Mouse (Mus musculus) ES-E14 (cell line): ENCODE results near the gene Lama2. TPM values are rescaled to one million over a fixed set of nuclear protein-coding genes. Genes with fewer than 3 reads are reported as not detected.

Experiments
- DNase-seq: peaks from one replicate; pipeline ENCODE4 v3.0.0-alpha.2; 2013; ENCODE audit warnings: low read depth, low spot score
- H3K27ac ChIP-seq: 2 replicates; pipeline ENCODE4 v1.5.1; 2012; ENCODE audit warnings: low read depth, mild to moderate bottlenecking, low read length, moderate library complexity, mixed read lengths; ENCODE audit not compliant: poor library complexity, insufficient read depth, severe bottlenecking
- H3K36me3 ChIP-seq: 2 replicates; pipeline ENCODE4 v1.6.1; 2012; ENCODE audit warnings: mild to moderate bottlenecking, low read length, moderate library complexity, mixed read lengths; ENCODE audit not compliant: control insufficient read depth, poor library complexity, insufficient read depth, severe bottlenecking
- H3K4me1 ChIP-seq, 2 experiments: fragments of 150-350 bp in 1 of 2; sonication (generic) in 1 of 2; 2 replicates each; pipeline ENCODE4 v1.6.1; 2012; ENCODE audit warnings: low read length in 2 of 2, mild to moderate bottlenecking in 1 of 2, mixed read lengths in 1 of 2; ENCODE audit not compliant: control insufficient read depth in 2 of 2, insufficient read depth in 2 of 2, poor library complexity in 1 of 2
- H3K4me3 ChIP-seq, 2 experiments: fragments of 150-350 bp in 1 of 2; sonication (generic) in 1 of 2; 2 replicates each; pipeline ENCODE4 v1.5.1; 2012; ENCODE audit warnings: low read length in 2 of 2, low read depth in 1 of 2, mild to moderate bottlenecking in 1 of 2, mixed read lengths in 1 of 2; ENCODE audit not compliant: insufficient read depth in 1 of 2, poor library complexity in 1 of 2, severe bottlenecking in 1 of 2
- H3K9ac ChIP-seq: 2 replicates; pipeline ENCODE4 v1.6.1; 2012; ENCODE audit warnings: low read depth, mild to moderate bottlenecking, low read length, mixed read lengths; ENCODE audit not compliant: poor library complexity, insufficient read depth, severe bottlenecking
- H3K9me3 ChIP-seq: fragments of 150-350 bp; sonication (generic); 2 replicates; pipeline ENCODE4 v1.6.1; 2012; ENCODE audit warnings: low read depth, mild to moderate bottlenecking, low read length; ENCODE audit not compliant: control insufficient read depth, insufficient read depth
- CHD2 ChIP-seq: IDR thresholded peaks from 2 replicates; pipeline ENCODE4 v1.6.1; 2014; ENCODE audit warnings: mild to moderate bottlenecking, low read depth, low read length, inconsistent platforms
- HCFC1 ChIP-seq: IDR thresholded peaks from 2 replicates; pipeline ENCODE4 v1.6.1; 2012; ENCODE audit warnings: low read length, inconsistent platforms, borderline replicate concordance; ENCODE audit not compliant: insufficient read depth
- MAFK ChIP-seq: IDR thresholded peaks from 2 replicates; pipeline ENCODE4 v1.6.1; 2014; ENCODE audit warnings: mild to moderate bottlenecking, low read depth, low read length, inconsistent platforms; ENCODE audit not compliant: insufficient read depth
- ZC3H11A ChIP-seq: IDR thresholded peaks from 2 replicates; pipeline ENCODE4 v1.6.1; 2012; ENCODE audit warnings: low read depth, mild to moderate bottlenecking, inconsistent platforms, low read length, borderline replicate concordance
- ZNF384 ChIP-seq: IDR thresholded peaks from 2 replicates; pipeline ENCODE4 v1.6.1; 2012; ENCODE audit warnings: low read depth, low read length, inconsistent platforms
- in situ Hi-C, 2 experiments: fragments of 600-800 bp; cut with MboI; formaldehyde crosslinking; loops; one replicate each; pipeline ENCODE4 v1.15.1; 2025; ENCODE audit warnings: low sequenced_read_pairs in 2 of 2, inconsistent platforms in 1 of 2; ENCODE audit not compliant: unreplicated experiment in 2 of 2
- total RNA-seq: library from RNA; depleted of rRNA; stranded (reverse); fragments of 300-350 nt; gene quantifications from 2 replicates; pipeline ENCODE4 v1.2.3, GENCODE M21; 2012

Lama2 gene
- total RNA-seq, 1 experiment = 0.09 TPM

DNA sequence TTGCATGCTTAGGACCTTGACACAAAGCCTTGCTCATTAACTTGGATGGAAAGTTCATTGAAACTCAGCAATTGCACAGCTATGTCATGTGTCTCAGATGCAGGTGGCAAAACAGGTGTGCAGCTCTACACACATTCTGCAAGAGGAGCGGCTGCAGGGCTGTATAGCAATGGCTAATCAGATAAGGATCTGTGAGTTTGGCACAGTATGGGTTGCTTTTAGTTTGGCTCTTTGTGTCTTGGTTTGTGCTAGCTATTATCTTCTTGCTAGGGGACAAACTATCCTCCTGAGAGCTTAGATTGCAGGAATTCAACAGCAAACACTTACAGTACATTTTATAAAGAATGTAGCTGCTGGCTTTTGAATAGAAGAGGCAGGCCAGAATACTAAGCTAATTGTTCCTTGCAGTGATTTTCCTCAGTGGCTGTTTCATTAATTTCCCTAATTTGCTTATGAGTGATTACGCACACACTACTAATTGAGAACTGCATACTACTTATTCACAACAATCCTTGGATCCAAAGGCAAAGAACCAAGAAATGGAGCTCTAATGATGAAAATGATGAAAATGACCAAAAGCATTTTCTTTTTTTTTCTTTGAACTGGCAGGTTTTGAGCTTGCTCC is 617.9 kb downstream of the Lama2 start:
- in situ Hi-C loops = no loop called here
- no peaks in the 10 kb centered on the region for H3K4me1 ChIP-seq
- no peaks in the 10 kb centered on the region for H3K9me3 ChIP-seq
- no peak overlapping the region for H3K4me3 ChIP-seq
- TF ChIP-seq ZC3H11A = no peak
- TF ChIP-seq ZNF384 = no peak
- no peak for TF ChIP-seq HCFC1
- TF ChIP-seq MAFK = no peak
- no peak for TF ChIP-seq CHD2
- no peak overlapping the region for H3K9ac ChIP-seq
- H3K27ac ChIP-seq = no peak overlapping the region
- no peak for DNase-seq
- no peaks in the 10 kb centered on the region for H3K36me3 ChIP-seq

DNA sequence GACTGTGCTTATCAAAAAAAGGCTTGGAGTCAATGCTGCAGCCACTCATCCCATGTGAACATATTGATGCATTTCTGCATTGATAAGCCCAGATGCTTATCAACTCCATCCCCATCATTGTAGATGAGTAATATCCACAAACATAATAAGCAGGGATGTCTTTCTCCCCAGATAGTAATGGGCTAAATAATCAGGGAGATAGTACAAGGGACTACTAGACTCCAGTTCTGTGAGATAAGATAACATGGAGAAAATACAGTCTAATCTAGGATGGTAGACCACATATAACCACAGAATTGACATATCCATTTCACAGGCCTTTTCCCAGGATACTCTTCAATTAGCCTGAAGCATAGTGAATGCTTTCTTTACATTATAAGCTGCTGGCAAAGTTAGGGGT is 622.9 kb downstream of the Lama2 start:
- Histone ChIP-seq H3K27ac (no peak overlapping the region), H3K9ac (no peak overlapping the region), H3K9me3 (no peaks in the 10 kb centered on the region), H3K4me1 (no peaks in the 10 kb centered on the region), H3K4me3 (no peak overlapping the region), H3K36me3 (no peaks in the 10 kb centered on the region)
- in situ Hi-C loops = no loop called here
- TF ChIP-seq ZC3H11A (no peak), MAFK (no peak), CHD2 (no peak), HCFC1 (no peak)
- no peak for DNase-seq

DNA sequence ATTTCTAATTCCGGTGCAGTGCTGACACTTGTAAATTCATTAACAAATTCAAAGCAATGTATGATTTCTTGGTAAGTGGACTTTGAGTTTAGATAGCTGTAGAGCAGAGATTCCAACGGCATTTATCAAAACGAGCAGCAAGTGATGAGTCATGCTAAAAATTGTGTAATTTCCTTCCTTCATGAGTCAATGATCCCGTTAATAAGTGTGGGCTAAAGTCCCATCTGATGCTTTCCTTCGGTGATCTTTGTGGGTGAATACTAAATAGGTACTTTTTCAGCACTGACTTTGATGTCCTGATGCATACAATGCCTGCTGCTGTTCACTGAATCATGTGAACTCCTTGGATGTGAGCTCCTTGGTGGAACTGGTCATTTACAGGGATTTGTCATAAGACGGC is 623.6 kb downstream of the Lama2 start:
- Histone ChIP-seq H3K9me3 (no peaks in the 10 kb centered on the region), H3K36me3 (no peaks in the 10 kb centered on the region), H3K4me1 (no peaks in the 10 kb centered on the region), H3K9ac (no peak overlapping the region), H3K27ac (no peak overlapping the region), H3K4me3 (no peak overlapping the region)
- TF ChIP-seq CHD2 = no peak
- no peak for TF ChIP-seq HCFC1
- no peak for TF ChIP-seq MAFK
- no peak for TF ChIP-seq ZC3H11A
- TF ChIP-seq ZNF384 = no peak
- DNase-seq = no peak
- in situ Hi-C loops = no loop called here

DNA sequence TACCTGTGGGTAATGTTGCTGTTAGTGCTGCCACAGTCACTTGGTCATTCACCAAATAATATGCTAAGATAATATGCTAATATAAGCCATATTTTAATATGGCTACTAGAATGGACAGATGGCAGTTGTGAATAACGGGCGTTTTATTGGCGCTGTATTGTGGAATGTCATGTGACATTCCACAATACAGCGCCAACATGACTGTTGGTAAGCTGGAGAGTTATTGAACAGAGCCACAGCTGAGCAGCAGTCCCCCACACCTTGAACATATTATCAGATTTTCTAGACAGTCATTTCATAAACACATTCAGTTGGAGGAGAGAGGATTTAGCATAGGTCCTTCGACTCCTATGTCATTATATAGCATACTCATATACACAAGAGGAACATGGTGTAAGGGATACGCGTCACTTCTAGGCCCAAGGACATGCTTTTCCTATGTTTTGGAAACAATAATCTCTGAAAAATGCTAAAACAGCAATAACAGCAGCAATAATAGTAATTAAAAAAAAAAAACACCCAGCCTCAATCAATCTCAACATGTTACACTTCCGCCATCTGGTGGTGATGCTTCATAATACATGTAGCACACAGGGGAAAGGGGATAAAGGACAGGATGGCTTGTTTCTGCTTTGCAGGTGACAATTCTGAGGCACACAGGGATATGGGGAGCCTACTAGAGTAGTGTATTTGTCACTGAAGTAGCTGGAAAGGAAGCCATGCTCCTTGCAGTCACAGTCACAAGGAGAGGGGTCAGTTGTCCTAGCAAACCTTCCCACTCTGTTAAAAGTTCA is 624.2 kb downstream of the Lama2 start:
- H3K9ac ChIP-seq = no peak overlapping the region
- no peak overlapping the region for H3K27ac ChIP-seq
- in situ Hi-C loops = no loop called here
- no peaks in the 10 kb centered on the region for H3K9me3 ChIP-seq
- H3K4me3 ChIP-seq = no peak overlapping the region
- H3K4me1 ChIP-seq = no peaks in the 10 kb centered on the region
- TF ChIP-seq CHD2 (no peak), ZNF384 (peak; percentile 91), HCFC1 (no peak), MAFK (no peak), ZC3H11A (peak; percentile 73)
- H3K36me3 ChIP-seq = no peaks in the 10 kb centered on the region
- DNase-seq = peak; percentile 37
